Mouse (Mus musculus): ENCODE measurements at regions not wholly inside any gene's neighbourhood (a gene's known extent, or its start where the extent isn't known, plus 50 kb on each side); places are given as distances from the start of the nearest gene placed in this dataset.

- DNase-seq (ENCODE audit: low spot score): no peak
Measured at GRCm38 (mm10) chr10:12062302-12062701, 719.1 kb downstream of the Epm2a start.

DNA sequence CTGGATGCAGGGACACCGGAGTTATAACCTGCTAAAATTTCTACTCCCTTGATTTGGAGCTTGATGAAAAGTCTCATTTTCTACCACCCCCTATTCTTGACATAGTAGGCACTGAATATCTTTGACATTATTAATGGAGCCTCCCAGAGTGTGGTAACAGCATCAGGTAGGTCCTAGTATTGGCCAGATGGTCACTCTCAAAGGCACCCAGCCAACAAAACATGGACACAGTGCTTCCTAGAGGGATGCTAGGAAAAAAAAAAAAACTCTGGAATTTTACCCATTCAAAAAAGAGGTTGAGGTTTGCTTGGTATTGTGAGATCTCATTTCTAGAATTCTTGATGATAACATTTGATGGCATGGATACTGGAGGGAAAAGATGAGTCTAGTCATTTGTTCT, 740.8 kb downstream of the Epm2a start:
- no peak for DNase-seq (ENCODE audit: low spot score)

- no peak for DNase-seq (ENCODE audit: low spot score)
Measured at GRCm38 (mm10) chr10:12092521-12092920, 749.3 kb downstream of the Epm2a start.

GRCm38 (mm10) chr10:12096678-12097077, 753.5 kb downstream of the Epm2a start:
- DNase-seq (ENCODE audit: low spot score): no peak

DNA sequence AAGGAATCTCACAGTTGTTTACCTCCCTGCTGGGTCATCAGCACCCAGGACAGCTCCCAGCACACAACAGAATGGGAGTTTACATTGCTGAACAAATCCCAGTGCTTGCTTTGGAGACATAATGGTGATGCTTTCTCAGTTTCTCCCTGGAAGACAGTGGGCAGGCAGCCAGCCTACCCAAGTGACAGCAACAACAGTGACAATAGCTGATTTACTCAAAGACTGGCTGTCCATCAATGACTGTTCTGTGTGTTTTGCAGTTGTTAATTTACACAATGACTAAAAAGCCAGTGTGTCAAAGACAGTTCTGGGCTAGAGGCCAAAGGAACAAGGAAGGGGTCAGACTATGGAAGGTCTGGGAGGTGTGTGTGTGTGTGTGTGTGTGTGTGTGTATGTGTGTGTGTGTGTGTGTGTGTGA, 762.2 kb downstream of the Utrn start:
- peak; percentile 38 for DNase-seq (ENCODE audit: low spot score)

- no peak for DNase-seq (ENCODE audit: low spot score)
Measured at GRCm38 (mm10) chr10:12111720-12112119, 757.4 kb downstream of the Utrn start.

DNA sequence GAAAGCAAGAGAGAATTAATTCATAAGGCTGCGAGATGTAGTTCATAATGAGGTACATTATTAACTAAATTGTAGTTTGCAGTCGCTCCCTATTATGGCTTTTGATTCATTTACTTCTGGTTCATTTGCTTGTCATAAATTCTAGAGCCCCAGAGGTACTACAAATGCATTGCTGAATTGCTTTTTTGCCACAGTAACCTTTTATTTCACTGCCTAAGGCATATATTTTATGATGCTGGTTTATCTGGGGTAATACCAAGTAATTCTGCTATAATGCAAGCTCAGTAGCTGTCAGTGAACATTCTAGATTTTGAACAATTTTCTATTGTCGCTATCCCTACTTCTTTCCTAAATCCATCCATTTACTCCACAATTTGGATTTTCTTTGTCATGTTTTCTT, 753.4 kb downstream of the Utrn start:
- no peak for DNase-seq (ENCODE audit: low spot score)

- no peak for DNase-seq (ENCODE audit: low spot score)
Measured at GRCm38 (mm10) chr10:12116662-12117303, 752.4 kb downstream of the Utrn start.

GRCm38 (mm10) chr10:12124272-12124671, 744.9 kb downstream of the Utrn start:
- DNase-seq (ENCODE audit: low spot score): no peak

DNA sequence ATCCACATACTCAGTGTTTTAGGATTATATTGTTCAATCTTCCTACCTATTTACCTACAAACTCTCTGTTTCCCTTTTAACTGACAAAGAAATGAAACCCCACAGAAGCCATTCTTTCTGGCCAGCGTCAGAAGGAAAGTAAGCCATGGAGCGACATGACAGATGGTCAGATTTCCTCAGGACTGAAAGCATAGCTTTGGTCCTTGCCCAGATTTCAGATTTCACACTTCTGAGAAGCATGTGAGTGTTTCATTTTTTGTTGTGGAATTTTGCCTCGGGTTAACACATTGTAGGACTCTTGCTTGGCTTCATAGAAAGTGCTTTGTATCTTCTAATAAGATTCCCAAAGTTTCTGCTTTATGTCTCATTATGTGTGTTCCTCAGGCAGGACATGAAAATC, 739.7 kb downstream of the Utrn start:
- no peak for DNase-seq (ENCODE audit: low spot score)

DNA sequence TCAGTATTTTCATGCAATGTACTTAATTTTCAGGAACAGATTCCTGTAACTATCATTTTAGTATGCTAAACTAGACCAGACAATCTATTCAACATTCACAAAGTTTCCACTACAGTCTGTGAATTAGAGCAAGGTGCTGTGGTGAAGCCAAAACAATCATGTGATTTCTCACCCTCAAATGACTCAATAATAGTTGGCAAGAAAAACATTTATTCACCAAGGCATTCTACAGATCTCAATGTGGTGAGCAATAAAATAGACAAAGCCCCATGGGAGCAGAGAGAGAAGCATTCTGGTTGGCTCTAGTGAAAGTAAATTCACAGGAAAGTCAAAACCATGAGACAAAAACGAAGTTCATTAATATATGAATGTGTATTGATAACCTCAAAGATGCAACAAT, 724.5 kb downstream of the Utrn start:
- no peak for DNase-seq (ENCODE audit: low spot score)

DNA sequence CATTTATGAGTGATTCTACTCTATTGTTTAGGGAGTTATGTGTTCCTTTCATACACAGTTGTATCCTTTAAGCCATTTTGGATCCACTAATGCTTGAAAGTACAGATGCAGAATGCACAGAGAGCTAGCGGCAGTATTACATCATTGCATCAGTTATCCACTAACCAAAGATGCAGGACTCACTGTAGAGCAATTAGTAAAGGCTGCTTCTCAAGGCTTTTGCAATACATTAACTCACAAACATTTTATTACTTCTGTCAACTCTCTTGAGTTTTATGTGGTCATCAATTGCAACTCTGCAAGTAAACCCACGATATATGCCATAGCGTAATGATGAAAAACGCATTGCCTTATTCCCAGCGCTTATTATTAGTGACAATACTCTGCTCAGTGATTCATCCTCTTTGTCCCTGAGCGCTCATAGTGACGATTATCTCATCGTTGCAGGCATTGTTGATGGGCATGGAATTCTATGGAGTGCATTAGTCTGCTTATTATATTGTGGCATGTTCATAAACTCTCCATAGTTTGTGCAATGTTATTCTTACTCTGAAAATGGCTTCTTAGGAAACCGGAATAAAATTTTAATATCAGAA, 722.1 kb downstream of the Utrn start:
- no peak for DNase-seq (ENCODE audit: low spot score)

DNA sequence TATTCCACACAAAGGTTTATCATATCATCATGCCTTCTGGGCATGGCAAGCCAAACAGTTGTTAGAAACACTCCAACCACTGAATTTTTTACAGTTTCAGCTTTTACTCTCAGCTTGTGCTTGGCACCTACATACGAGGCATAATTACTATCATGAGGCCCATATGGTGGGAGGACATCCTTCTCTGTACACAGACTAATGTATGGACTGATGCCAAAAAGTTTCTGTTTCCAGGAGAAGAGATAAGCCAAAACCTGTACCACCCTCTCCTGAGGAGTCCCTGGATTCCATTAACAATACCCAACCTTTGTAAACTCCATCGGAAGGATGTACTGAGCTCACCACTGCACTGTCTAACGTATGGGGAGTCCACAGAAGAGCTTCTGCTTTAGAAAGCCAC, 698.9 kb downstream of the Utrn start:
- no peak for DNase-seq (ENCODE audit: low spot score)

DNA sequence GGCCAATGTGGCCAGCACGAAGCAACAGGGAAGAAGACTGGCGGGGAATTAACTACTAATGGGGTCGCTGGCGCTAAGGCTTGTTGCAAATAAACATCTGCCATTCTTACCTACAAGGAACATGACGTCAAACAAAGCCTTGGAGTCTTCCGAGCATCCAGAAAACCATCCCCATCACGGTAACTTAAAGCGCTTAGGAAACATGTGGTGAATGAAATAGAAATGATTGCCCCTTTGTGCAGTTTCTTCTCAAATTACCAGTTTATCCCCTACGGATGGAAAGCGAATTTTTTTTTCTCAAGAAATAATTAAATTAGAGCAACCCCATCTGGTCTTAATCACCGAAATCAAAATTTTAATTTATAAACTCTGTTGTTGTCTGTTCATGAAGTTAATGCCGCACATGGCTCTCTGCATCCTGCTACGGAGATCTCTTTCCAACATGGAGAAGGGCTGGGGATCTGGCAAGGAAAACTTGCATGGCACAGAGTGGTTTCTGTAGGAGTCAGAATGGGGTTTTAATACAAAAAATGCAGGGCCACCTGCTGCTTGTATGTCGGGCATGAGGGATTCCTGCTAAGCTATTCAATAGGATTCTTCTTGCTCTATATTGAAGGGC, 694.9 kb downstream of the Utrn start:
- DNase-seq (ENCODE audit: low spot score): no peak

DNA sequence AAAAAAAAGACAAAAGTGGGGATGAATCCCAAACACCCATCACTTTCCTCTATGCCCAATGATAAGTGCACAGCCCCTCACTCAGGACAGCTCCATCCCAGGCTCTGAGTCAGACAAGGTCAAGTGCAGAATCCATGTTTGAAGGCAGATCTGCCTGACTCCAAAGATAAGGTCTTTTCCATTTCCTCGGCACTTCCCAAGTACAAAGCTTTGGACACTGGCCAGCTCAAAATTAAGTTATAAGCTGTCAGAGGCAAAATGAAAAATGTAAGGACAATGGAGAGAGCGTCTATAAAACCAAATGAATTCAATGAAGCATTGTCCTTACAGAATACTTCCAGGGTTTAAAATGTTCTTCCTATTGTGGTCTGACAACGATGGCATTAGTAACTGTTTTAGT, 694.0 kb downstream of the Utrn start:
- DNase-seq (ENCODE audit: low spot score): no peak

- DNase-seq (ENCODE audit: low spot score): no peak
Measured at GRCm38 (mm10) chr10:12177482-12177881, 691.7 kb downstream of the Utrn start.

DNA sequence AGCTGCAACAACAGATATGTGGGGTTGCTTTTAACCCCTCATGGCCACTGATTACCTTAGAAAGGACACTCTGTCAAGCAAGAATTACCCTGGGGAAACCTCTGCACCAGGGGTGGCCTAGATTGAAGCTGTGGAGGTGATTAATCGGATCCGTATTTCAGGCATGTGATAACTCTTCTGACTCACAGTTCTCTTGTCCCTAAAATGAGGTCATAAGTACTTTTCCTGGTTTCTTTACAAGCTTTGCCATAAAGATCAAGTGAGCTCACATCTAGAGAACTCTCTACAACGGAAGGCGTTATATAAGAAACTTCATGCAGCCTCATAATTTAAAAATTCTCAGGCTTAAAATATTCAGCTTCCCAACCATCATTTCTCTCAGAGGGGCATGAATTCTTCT, 688.2 kb downstream of the Utrn start:
- no peak for DNase-seq (ENCODE audit: low spot score)

DNA sequence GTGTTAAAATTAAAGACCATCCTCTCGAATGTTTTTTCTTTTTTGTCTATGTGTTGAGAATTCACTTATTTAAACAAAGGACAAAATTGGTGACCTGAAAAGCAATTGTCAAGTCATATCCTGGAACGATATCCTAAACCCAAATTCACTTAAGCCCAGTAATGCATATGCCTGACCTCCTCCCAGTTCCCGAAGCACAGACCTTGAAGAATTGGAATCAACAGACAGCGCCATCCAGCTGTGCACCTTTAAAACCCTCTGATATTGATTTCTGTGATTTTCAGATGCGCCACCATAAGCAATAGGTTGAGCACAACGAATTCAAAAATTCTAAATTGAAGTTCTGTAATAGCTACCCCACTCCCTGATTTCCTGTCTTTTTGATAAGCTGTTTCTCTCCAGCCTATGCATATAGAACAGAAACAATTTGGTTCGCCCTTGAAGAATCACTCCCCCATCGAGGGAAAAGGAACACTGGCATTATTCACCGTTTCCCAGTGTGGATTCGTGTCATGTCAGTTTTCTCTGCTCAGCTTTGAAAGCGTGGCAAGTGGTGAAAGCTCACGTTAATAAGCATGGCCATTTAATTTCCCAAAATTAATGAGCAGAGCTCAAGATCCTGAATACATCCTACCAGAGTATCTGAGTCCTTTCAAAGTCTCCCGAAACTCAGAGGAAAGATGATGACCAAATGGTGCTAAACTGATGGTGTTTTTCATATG, 682.1 kb downstream of the Utrn start:
- DNase-seq (ENCODE audit: low spot score): no peak

DNA sequence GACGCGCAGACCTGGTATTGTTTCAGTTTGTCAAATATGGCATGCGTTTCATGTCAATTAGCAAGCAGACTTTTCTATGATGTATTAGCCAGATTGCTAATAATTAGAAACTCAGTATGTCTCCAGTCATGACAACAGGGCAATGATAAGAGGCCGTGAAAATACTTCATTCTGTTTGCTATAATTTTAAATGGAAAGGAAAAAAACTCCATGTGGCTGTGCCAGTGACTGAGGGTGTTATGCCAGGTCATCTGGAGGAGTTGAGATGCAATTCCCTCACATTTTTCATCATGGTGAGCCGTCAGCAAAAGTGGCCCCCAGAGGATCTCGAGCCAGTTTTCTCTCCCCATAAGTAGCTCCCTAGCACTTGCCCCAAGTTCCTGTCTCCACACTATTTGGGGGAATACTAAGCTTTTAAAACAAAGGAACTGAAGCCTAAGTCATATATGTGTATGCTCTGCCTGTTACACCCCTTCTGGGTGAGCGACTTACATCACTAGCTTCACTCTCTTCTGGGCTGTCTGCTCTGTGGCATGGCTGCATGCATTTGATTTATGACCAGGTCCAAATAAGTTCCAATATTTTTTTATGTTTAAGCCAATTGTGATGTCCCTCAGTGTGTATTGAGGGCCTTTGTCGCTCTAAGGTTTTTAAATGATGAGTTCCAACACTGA, 681.4 kb downstream of the Utrn start:
- DNase-seq (ENCODE audit: low spot score): no peak

DNA sequence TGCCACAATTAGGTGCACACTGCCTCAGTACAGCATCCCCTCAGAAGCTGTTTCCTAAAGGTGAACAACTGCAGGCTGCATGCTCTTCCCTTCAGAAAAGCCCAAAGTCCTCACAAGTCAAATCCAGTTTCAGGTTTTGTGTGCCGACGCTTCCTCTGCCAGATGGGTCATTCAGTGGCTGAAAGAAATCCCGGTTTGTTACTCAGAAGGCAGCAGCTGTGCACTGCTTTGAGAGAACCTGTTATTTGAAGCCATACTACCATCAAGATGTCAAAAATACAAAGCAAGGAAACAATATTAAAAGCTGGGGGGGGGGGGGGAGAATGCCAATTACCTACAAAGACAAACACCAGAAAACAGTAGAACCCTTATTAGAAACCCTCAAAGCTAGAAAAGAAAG, 678.7 kb downstream of the Utrn start:
- no peak for DNase-seq (ENCODE audit: low spot score)

- DNase-seq (ENCODE audit: low spot score): no peak
Measured at GRCm38 (mm10) chr10:12207301-12207700, 661.9 kb downstream of the Utrn start.

- DNase-seq (ENCODE audit: low spot score): no peak
Measured at GRCm38 (mm10) chr10:12210181-12210580, 659.0 kb downstream of the Utrn start.

DNA sequence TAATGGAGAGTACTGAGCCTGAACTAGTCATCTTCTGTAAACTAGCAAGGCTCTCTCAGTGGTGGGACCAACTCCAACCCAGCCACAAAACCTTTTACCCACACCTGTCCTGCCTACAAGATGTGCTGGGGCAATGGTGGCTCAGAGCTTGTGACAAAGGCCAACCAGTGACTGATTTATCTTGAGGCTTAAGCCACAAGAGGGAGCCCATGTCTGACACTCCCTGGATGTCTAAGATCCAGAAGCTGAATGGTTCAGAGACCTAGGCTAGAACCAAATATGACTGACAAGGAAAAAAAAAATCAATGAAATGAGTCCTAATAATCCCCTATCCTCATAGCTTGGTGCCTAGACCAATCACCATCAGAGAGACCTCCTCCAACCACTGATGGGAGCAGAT, 650.3 kb downstream of the Utrn start:
- no peak for DNase-seq (ENCODE audit: low spot score)
